Mouse (Mus musculus): Measurements from ENCODE around the gene Baiap2.

DNA sequence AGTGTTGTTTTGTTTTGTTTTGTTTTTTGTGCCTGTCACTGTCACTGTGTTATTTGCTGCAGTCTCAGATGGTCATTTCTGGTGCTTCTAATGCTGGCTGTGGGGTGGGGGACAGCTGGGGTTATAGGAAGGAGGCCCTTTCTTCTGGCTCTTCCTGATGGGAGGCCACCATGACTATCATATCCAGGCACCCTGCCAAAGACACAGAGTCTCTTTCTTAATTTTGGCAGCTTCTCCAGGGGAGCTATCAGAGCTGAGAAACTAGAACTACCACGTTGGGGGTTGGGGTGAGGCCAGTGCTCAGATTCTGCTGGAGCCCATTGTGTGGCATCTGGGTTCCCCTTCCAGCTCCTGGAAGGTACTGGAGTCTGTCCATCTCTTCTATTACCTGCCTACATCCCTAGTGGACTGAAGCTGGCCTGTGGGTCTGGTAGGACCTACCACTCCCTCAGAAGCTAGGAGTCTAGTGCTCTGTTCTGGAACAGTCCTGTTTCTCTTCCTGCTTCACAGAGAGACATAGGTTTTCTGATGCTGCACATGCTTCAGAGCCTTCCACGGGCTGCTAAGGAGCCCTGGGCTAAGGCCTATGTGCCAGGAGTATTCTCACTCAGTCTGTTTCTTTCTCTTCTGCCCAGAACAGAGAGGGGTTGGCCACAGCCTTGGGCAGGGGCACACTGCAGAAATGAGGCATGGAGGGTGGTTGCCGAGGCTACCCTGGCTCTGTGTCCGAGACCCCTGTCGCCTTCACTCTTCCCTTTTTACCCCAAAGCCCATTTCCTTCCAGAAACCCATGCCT, 10.1 kb downstream of the Baiap2 start:
- TF ChIP-seq POLR2A (IDR thresholded peaks at IDR 0.05; ENCODE audit: control insufficient read depth, low read depth, low read length) (no peak), CTCF (IDR thresholded peaks at IDR 0.05; ENCODE audit: control insufficient read depth, insufficient read depth, insufficient replicate concordance, low read depth, low read length) (no peak)

Data from testis, adult 2 months (tissue).